Mouse (Mus musculus) lung, postnatal 0 days (tissue): ENCODE results near the gene Btg1. TPM values are rescaled to one million over a fixed set of nuclear protein-coding genes. Genes with fewer than 3 reads are reported as not detected.

ENCODE experiments used
- ATAC-seq: fragments of 200-750 bp; cut with Nextera tagmentation; 2 replicates; pipeline ENCODE4 v1.8.0; 2017; ENCODE audit warnings: moderate library complexity
- DNase-seq: peaks from one replicate; pipeline ENCODE4 v3.0.0-alpha.2; 2016; ENCODE audit warnings: low spot score
- H3K27ac ChIP-seq: fragments of 300-500 bp; sonication (generic); 2 replicates; pipeline ENCODE4 v1.5.1; 2014; ENCODE audit warnings: antibody characterized with exemption, mild to moderate bottlenecking, low read length, mixed read lengths
- H3K27me3 ChIP-seq: fragments of 300-500 bp; sonication (generic); replicated peaks from 2 replicates; pipeline ENCODE4 v1.6.1; 2014; ENCODE audit warnings: low read length, mixed read lengths; ENCODE audit not compliant: insufficient read depth
- H3K36me3 ChIP-seq: fragments of 300-500 bp; sonication (generic); 2 replicates; pipeline ENCODE4 v1.6.1; 2014; ENCODE audit warnings: low read length, mixed read lengths; ENCODE audit not compliant: insufficient read depth
- H3K4me1 ChIP-seq: fragments of 300-500 bp; sonication (generic); 2 replicates; pipeline ENCODE4 v1.6.1; 2014; ENCODE audit warnings: antibody characterized with exemption, low read depth, low read length, mixed read lengths; ENCODE audit not compliant: insufficient read depth
- H3K4me2 ChIP-seq: fragments of 300-500 bp; sonication (generic); replicated peaks from 2 replicates; pipeline ENCODE4 v1.6.1; 2014; ENCODE audit warnings: low read depth, mild to moderate bottlenecking, low read length, moderate library complexity, mixed read lengths
- H3K4me3 ChIP-seq: fragments of 300-500 bp; sonication (generic); 2 replicates; pipeline ENCODE4 v1.5.1; 2014; ENCODE audit warnings: low read depth, low read length
- H3K9ac ChIP-seq: fragments of 300-500 bp; sonication (generic); replicated peaks from 2 replicates; pipeline ENCODE4 v1.6.1; 2014; ENCODE audit warnings: low read depth, mild to moderate bottlenecking
- H3K9me3 ChIP-seq: fragments of 300-500 bp; sonication (generic); 2 replicates; pipeline ENCODE4 v1.6.1; 2016; ENCODE audit warnings: low read length, mixed read lengths
- CTCF ChIP-seq: IDR thresholded peaks from 2 replicates; pipeline ENCODE4 v1.5.1; 2016; ENCODE audit warnings: antibody characterized with exemption, mild to moderate bottlenecking
- EP300 ChIP-seq: IDR thresholded peaks from 2 replicates; pipeline ENCODE4 v1.6.1; 2016; ENCODE audit warnings: antibody characterized with exemption, mild to moderate bottlenecking, control low read depth
- WGBS: fragments of 180-500 bp; shearing (Covaris S2); extraction: QIAGEN DNeasy Blood & Tissue Kit; methylation state at CpG from one replicate; pipeline ENCODE4 v1.1.7; 2014; 5-methylcytosine and 5-hydroxymethylcytosine counted together
- polyA plus RNA-seq: library from polyadenylated mRNA; unstranded; fragments of >200 nt; fragmentation: Nextera tagmentation; extraction: Ambion mirVana; gene quantifications from 2 replicates; pipeline ENCODE4 v1.2.1, GENCODE M21; 2015

Btg1 gene
- polyA plus RNA-seq, 1 experiment from 2014 or later: 72.3 TPM

DNA sequence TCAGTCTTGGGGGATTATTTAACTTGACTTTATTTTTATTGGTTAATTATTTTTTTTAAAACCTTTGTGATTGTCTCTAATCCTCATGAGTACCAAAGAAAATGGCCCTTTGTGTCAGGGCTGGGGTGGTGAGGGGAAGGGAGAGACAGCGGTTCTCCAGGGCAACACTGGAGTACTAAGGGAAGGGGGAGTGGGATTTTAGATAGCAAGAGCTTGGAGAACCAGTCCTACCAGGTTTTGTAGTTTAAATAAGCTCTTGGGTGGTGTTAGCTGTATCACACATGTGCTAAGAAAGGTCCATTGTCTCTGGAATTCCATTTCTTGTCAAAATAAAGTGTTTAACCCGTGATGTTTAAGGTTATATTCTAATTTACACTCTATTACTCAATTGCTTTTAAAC is 38.3 kb downstream of the Btg1 start:
- ATAC-seq (no peak), DNase-seq (no peak)
- Histone ChIP-seq H3K4me3 (no peak overlapping the region), H3K4me1 (no peaks in the 10 kb centered on the region), H3K27ac (no peak overlapping the region), H3K9ac (no peak overlapping the region), H3K4me2 (no peak overlapping the region), H3K36me3 (no peaks in the 10 kb centered on the region), H3K9me3 (no peaks in the 10 kb centered on the region), H3K27me3 (no peaks in the 10 kb centered on the region)
- WGBS: 43% methylated on average over 2 of the region's 2 CpGs
- TF ChIP-seq CTCF (no peak), EP300 (no peak)

DNA sequence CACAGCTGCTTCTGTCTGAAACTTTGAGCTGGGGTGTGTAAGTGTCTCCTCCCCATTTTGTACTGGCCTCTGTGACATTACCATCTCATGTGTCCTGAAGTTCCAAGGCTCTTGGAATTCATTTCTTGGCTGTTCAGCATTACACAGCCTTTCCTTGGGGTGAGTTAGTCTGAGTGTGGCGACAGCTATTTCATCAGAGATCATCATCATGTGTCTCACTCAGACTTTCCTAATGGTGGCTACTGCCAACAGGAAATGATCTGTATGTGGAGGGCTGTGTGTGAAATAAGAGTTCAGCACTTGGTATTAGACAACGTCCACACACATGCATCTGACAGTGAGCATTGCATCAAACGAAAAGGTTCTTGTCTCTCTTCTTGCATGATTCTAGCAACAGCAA is 39.4 kb downstream of the Btg1 start:
- H3K4me2 ChIP-seq: no peak overlapping the region
- TF ChIP-seq CTCF: no peak
- peak; percentile 79 for TF ChIP-seq EP300
- H3K9ac ChIP-seq: no peak overlapping the region
- no peak overlapping the region for H3K4me3 ChIP-seq
- no peaks in the 10 kb centered on the region for H3K27me3 ChIP-seq
- WGBS: 53% methylated on average over 3 of the region's 3 CpGs
- ATAC-seq (peak; percentile 93), DNase-seq (peak; percentile 93)
- no peaks in the 10 kb centered on the region for H3K9me3 ChIP-seq
- H3K27ac ChIP-seq: 0 out of 2 replicates have a peak overlapping the region, but pooled peaks have one; percentile 10
- H3K4me1 ChIP-seq: no peaks in the 10 kb centered on the region
- H3K36me3 ChIP-seq: no peaks in the 10 kb centered on the region

- H3K4me1 ChIP-seq: no peaks in the 10 kb centered on the region
- 49% methylated on average over 5 of the region's 5 CpGs for WGBS
- ATAC-seq: no peak
Measured at GRCm38 (mm10) chr10:96658906-96659305, 42.1 kb downstream of the Btg1 start.

GRCm38 (mm10) chr10:96660280-96660985 is 43.6 kb downstream of the Btg1 start:
- Histone ChIP-seq H3K4me1 (no peaks in the 10 kb centered on the region), H3K27me3 (no peaks in the 10 kb centered on the region), H3K9me3 (no peaks in the 10 kb centered on the region), H3K36me3 (no peaks in the 10 kb centered on the region), H3K4me3 (no peak overlapping the region), H3K9ac (no peak overlapping the region), H3K4me2 (no peak overlapping the region), H3K27ac (no peak overlapping the region)
- ATAC-seq (no peak), DNase-seq (no peak)
- TF ChIP-seq EP300: no peak
- TF ChIP-seq CTCF: peak; percentile 14; the same call in 1 of the 2 replicates
- WGBS: 72% methylated on average over 10 of the region's 10 CpGs

More at GRCm38 (mm10) chr10:96658906-96659305, 42.1 kb downstream of the Btg1 start:
- Histone ChIP-seq H3K27me3 (no peaks in the 10 kb centered on the region), H3K36me3 (no peaks in the 10 kb centered on the region), H3K9me3 (no peaks in the 10 kb centered on the region), H3K4me3 (no peak overlapping the region), H3K27ac (no peak overlapping the region), H3K9ac (no peak overlapping the region), H3K4me2 (no peak overlapping the region)
- TF ChIP-seq EP300: no peak
- DNase-seq: no peak

GRCm38 (mm10) chr10:96662976-96663375 is 46.2 kb downstream of the Btg1 start:
- no peak overlapping the region for H3K9ac ChIP-seq
- H3K4me3 ChIP-seq: no peak overlapping the region
- no peak for ATAC-seq
- no peak for DNase-seq
- no peaks in the 10 kb centered on the region for H3K36me3 ChIP-seq
- 89% methylated on average over 4 of the region's 4 CpGs for WGBS
- no peak overlapping the region for H3K4me2 ChIP-seq
- H3K4me1 ChIP-seq: peaks cover 4% of the 10 kb centered on the region; the same call in 1 of the 2 replicates
- no peaks in the 10 kb centered on the region for H3K27me3 ChIP-seq
- no peak overlapping the region for H3K27ac ChIP-seq
- TF ChIP-seq EP300 (no peak), CTCF (no peak)
- H3K9me3 ChIP-seq: no peaks in the 10 kb centered on the region

- no peak overlapping the region for H3K4me2 ChIP-seq
- peaks cover 4% of the 10 kb centered on the region; the same call in 1 of the 2 replicates for H3K4me1 ChIP-seq
- ATAC-seq (no peak), DNase-seq (no peak)
- H3K36me3 ChIP-seq: no peaks in the 10 kb centered on the region
- H3K27me3 ChIP-seq: no peaks in the 10 kb centered on the region
- H3K4me3 ChIP-seq: no peak overlapping the region
- H3K9me3 ChIP-seq: no peaks in the 10 kb centered on the region
- no peak overlapping the region for H3K27ac ChIP-seq
- WGBS: 87% methylated on average over 9 of the region's 9 CpGs
- TF ChIP-seq CTCF (no peak), EP300 (no peak)
- no peak overlapping the region for H3K9ac ChIP-seq
Measured at GRCm38 (mm10) chr10:96663739-96664430, 47.1 kb downstream of the Btg1 start.
